Mouse (Mus musculus): ENCODE measurements around the gene Vac14.
"Not testable (repeated sequence)": the region's sequence is repeated elsewhere in the genome, so short reads cannot be mapped to it uniquely, and the experiment has no call there.

Gene Vac14

DNA sequence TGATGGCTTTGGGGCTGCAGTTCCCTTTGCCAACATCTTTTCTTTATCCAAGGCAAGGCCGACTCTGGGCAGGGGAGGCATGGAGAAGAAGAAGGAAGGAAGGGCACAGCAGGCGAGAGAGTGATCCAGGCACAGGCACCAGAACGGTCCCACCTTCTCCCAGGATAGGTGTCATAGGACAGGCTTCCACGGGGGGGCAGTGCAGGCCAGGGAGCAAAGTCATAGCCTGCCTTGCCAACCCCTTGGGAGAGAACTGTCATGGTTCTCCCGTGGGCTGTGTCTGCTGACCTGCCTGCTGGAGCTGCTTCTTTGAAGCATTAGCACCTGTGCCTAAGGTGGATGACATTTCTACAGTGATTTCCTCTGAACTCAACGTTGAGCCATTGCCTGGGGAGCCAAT, 27.7 kb downstream of the Vac14 start:
- DNase-seq (ENCODE audit: inconsistent age in 2 of 2, low spot score in 1 of 2), result peak; percentile 80 to 93

- DNase-seq (ENCODE audit: inconsistent age in 2 of 2, low spot score in 1 of 2), result no peak
Observed at GRCm38 (mm10) chr8:110648577-110648976, 30.2 kb downstream of the Vac14 start.

GRCm38 (mm10) chr8:110649286-110649685, 30.9 kb downstream of the Vac14 start:
- DNase-seq (ENCODE audit: inconsistent age in 2 of 2, low spot score in 1 of 2), result no peak

GRCm38 (mm10) chr8:110650838-110651237, 32.5 kb downstream of the Vac14 start:
- peak; percentile 71 to 74 for DNase-seq (ENCODE audit: inconsistent age in 2 of 2, low spot score in 1 of 2)

DNA sequence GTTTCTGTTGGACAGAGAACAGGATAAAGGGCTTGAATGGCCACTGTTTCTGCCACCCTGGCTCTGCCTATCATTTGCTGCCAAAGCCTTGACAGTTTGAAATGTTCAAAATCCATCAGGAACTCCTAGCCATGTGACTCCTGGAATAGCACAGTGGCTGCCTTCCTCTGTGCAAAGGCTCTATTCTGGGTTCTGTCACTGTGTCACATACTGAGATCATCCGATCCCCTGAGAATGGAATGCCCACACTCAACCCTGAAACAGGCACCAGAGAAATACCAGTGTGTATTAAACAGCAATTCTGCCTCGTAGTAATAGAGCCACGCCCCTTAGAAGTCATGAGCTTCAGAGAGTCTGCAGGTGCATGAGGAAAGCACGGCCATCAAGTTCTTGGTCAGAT, 33.5 kb downstream of the Vac14 start:
- no peak for DNase-seq (ENCODE audit: inconsistent age in 2 of 2, low spot score in 1 of 2)

DNA sequence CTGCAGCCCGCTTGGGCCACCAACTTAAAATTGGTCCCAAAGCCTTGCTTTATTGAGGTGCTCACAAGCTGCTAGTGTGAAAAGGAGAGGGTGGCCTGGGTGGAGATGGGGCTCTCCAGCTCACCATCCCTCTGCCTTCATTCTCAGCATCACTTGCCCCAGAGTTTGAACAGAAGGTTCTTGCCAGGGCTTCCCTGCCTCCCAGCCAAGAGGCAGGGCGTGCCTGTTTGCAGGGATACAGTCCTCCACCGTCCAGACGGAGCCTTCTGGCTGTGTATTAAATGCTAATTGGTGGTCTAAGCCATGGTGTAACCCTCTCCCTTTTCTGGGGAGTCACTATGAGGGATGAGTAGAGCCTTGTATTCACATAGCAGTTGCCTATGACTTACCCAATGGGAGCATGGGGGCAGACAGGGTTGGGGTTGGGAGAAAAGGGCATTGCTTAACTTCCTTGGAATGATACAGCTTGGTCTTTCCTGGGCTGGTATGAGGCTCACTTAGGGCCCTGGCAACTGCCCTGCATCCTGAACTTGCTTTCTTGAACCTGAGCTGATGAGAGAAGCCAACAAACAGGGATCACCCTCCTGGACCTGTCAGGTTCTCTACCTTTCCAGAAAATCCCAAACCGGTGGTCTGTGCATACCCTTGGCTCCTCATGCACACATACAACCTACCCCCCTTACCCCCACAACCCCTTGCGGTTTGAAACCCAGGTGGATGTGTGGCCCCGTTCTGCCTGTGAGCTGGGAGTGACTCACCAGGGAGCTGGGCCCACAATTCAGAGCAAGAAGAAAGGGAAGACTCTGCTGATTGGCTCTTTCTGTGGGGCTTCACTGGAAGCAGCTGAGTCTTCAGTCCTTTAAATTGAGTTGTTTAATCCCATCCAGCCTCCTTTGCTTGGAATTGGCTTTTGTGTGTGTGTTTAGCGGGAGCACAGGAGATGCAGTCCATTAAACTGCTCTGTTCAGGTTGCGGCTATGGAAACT, 36.0 kb downstream of the Vac14 start:
- no peak for DNase-seq (ENCODE audit: inconsistent age in 2 of 2, low spot score in 1 of 2)

- DNase-seq (ENCODE audit: inconsistent age in 2 of 2, low spot score in 1 of 2), result no peak
Observed at GRCm38 (mm10) chr8:110655827-110656226, 37.4 kb downstream of the Vac14 start.

DNA sequence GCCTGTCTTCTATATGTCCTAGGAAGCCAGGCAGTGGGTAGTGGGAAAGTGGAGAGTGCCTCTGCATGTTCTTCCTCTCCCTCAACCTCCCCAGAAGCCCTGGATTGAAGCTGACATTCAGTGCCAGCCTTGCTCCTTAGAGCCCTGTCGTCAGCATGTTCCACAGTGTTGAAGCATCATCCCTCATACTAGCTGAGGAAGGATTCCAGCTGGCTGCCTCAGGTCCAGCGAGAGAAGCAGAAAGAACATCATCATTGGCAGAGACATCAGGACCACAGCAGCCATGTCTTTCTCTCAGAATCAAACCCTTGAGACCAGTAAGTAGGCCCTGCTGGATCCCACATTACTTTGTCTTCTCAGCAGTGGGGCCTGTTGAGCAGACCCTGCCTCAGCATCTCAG, 39.3 kb downstream of the Vac14 start:
- DNase-seq (ENCODE audit: inconsistent age in 2 of 2, low spot score in 1 of 2), result no peak

- peak in 1 of 2 experiments; percentile 74 for DNase-seq (ENCODE audit: inconsistent age in 2 of 2, low spot score in 1 of 2)
Observed at GRCm38 (mm10) chr8:110660121-110660520, 41.7 kb downstream of the Vac14 start.

DNA sequence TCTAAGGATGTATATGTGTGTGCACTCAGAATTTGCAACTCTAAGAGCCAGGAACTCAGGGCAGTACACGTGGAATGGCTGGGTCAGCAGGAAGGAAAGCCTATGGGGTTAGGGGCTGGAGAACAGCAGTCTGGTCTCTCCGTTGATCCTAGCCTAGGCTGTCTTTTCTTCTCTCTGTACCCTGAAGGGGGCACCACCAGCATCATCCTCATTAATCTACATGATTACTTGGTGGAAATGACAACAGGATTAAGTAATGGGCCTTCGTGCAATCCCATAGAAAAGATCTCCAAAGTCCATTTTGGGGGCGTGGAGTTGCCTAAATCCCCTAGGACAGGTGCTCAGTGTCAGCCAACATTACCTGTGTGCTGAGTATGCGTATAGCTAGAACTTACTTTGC, 44.2 kb downstream of the Vac14 start:
- no peak for DNase-seq (ENCODE audit: inconsistent age in 2 of 2, low spot score in 1 of 2)

DNA sequence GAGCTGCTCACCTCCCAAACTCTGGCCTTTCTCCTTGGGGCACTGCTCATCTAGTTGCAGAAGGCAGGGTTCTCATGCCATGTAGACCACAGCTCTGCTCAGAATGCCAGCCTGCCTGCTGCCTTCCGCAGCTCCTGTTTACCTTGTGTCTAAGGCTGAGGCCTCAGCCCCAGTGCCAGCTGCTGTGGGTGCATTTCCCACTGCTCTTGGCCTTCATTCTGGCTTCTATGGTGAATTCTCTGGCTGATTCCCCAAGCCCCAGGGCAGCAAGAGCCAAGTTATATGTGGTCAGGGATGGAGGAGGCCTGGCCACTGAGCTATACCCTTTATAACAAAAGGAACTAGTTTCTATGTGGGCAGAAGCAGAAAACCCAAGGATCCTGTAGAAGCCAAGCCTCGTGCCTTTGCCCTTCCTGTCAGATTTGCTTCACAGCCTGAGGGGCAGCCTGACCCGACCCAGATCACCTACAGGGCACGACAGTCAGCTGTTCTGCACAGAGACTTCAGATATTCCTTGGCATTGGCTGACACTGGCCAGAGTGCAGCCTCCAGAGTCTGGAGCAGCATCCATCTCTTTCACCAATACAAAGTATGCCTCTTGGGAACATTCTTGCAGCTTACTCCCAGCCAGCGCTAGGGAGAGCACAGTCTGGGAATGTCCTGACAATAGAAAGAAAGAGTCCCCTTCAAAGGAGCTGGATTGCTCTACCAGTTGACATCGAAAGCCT, 44.8 kb downstream of the Vac14 start:
- DNase-seq (ENCODE audit: inconsistent age in 2 of 2, low spot score in 1 of 2), result no peak

DNA sequence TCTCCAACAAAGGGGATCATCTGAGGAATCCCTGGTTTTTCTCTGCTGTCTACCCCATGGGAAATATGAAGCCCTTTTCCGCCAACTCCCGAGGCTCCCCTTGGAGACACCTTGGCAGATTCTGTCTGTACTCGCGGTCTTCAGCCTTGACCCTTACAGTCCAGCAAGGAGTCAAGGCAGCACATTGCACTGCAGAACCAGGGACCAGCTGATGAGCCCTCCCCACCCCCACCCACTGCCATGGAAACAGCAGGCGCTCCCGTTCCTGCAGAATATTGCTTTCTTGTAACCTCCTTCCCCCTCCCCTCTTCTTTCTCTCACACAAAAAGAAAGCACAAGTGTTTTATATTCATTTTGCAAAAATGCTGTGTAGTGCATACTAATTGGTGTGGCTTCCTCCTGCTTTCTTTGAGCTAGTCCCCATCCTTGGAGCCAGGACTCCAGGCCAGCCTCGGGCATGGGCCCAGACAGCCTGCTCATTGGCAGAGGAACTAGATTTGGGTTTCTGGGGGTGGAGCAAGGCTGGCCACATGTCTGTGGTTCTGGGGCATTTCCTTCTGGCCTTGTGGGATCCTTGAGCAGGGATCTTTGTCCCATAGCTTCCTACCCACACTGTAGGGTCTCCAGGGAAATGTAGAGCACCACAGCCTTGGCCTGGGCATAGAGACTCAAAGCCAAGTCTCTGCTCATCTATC, 46.0 kb downstream of the Vac14 start:
- peak in 1 of 2 experiments; percentile 72 for DNase-seq (ENCODE audit: inconsistent age in 2 of 2, low spot score in 1 of 2)

DNA sequence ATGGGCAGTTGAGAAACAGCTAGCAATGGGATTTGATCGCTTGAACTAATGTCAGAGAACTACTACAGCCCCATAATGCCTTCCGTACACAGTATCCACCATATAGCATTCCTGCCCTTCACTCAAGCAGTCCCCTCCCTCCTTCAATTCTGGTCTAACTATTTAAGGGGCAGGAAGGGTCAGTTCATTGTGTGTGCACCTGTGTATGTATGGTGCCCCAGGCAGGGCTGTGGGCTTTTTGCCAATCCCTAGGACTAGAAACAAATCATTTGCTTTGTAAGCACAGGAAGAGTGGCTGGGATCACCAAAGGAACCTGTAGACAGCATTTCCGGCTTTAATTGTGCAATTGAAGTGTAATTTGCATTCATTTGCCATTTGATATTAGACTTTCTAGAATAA, 46.6 kb downstream of the Vac14 start:
- DNase-seq (ENCODE audit: inconsistent age in 2 of 2, low spot score in 1 of 2), result no peak

DNA sequence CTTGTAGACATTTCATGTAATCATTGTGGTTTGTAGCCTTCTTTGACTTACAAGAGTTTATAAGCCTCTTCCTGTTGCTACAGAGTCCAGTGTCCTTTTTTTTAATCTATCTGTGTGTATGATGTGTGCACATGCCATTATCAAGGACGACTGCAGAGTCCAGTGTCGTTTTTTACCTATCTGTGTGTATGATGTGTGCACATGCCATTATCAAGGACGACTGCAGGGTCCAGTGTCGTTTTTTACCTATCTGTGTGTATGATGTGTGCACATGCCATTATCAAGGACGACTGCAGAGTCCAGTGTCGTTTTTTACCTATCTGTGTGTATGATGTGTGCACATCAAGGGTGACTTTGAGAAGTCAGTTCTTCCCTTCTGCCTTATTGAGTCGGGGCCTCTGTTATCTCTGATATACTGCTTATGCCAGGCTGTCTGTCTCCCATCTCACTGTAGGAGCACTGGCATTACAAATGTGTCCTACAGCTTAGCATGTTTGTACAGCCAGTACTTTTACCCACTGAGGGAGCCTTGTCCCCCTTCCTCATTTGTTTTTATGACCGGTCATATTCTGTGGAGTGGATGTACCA, 49.3 kb downstream of the Vac14 start:
- not testable (repeated sequence) for DNase-seq (ENCODE audit: inconsistent age in 2 of 2, low spot score in 1 of 2)

DNA sequence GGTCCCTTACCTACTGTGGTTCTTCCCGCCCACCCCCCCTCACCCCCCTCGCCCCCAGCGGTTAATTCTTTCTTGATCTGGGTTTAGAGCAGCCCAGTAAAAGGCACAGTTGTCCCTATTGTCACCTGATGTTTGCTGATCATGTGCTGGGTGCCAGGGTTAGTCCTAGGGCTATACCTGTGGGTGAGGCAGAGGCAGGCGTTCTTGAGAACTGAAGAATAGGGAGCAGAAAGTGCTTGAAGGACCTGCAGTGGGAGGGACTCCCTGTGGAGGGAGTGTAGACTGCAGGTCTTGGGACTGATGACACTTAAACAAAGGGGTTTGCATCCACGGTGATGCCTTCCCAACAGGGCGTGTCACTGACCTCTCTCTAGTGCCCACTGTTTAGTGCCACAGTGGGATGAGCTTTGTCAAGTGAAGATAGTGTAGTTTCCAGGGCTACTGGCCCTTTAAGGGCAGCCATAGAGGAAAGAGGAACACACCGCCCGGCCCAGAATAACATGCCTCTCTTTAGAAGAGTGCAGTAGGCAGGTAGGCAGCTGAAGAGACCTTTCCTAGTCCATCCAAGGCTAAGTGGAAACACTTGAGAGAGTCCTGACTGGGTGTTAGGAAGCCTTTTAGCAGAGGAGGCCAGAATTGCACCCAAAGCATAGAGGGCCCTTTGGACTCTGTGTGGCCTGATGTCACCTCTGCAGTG, 51.7 kb downstream of the Vac14 start:
- DNase-seq (ENCODE audit: inconsistent age in 2 of 2, low spot score in 1 of 2), result no peak

DNA sequence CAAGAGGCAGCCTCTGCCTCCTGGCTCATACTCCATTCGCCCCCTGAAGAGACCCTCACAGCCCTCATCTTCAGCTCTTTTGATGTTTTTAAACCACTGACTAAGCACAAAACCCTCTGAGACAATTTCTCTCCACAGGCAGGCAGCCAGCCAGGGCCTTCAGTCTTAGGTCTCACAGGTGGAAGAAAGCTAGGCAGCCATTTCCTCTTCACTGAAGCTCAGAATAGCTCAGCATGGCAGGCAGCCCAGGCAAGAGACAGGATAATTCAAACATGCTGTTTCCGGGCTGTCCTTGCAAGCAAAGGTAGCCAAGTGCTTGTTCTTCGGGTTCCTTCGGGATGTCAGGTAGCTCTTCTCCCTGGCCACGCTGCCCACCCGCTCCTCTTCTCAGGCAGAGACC, 52.9 kb downstream of the Vac14 start:
- peak; percentile 46 to 62 for DNase-seq (ENCODE audit: inconsistent age in 2 of 2, low spot score in 1 of 2)

DNA sequence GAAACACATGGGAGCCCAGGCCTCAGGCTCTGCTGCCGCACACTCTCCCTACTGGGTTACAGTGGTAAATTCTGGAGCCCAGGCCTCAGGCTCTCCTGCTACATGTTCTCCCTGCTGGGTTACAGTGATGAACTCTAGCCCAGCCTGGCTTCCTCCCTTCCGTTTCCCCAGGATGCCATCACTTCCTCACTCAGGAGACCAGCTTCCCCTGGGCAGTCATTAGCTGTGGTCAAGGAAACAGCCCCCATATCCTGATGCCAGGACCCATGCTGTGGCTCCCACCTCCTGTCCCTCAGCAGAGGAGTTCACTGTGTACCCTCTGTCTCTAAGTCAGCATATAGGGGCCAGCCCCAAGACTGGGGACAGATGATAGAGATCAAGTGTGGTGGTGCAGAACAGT, 53.7 kb downstream of the Vac14 start:
- peak; percentile 43 to 67 for DNase-seq (ENCODE audit: inconsistent age in 2 of 2, low spot score in 1 of 2)

DNA sequence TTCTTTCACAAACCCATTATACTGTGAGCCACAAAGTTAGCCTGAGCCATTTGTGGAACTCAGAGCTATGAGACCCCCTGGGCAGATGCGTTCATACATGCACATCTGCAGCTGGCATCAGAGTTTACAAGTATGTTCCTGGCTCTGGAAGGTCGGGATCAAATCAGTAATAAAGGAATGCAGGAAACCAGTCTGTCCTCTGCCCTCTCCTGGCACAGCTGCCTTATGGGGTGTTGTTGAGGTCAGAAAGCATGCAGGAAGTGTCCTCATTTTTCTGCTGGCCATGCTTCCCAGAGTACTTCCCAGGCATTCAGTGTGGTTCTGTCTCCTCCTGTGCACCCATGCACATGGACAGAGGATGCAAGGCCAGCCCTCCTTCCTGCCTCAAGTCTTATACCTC, 54.8 kb downstream of the Vac14 start:
- DNase-seq (ENCODE audit: inconsistent age in 2 of 2, low spot score in 1 of 2), result peak in 1 of 2 experiments; percentile 50

DNA sequence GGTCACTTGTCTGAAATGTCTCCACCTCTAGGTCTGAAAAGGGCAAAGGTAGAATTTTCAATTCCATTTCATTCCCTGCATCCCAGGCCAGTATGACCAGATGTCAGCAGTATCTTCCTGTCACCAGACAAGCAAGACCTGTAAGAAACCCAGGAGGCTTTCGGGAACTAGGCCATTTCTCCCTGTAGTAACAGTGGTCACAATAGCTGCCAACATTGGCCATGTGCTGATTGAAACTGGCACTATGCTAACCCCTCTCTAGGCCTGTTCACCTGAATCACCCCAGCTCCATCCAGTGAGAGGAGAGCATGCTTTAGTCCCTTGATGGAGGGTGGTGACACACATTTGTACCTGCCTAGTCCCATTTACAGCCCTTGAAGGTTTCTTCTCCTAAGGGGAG, 56.2 kb downstream of the Vac14 start:
- DNase-seq (ENCODE audit: inconsistent age in 2 of 2, low spot score in 1 of 2), result no peak

GRCm38 (mm10) chr8:110676702-110677101, 58.3 kb downstream of the Vac14 start:
- DNase-seq (ENCODE audit: inconsistent age in 2 of 2, low spot score in 1 of 2), result no peak

Data from adrenal gland, adult (tissue).